Mouse (Mus musculus) neural tube, embryonic 13.5 days (tissue): ENCODE results near the gene Sertad2. TPM values are rescaled to one million over a fixed set of nuclear protein-coding genes. Genes with fewer than 3 reads are reported as not detected.
A peak's percentile ranks its signal among the peaks of the same experiment; 100 is the strongest.

Experiments used
- ATAC-seq: fragments of 200-750 bp; cut with Nextera tagmentation; 2 replicates; pipeline ENCODE4 v1.8.0; 2017; ENCODE audit warnings: low read depth, mild to moderate bottlenecking, moderate TSS enrichment, moderate library complexity
- H3K27ac ChIP-seq: fragments of 300-500 bp; sonication (generic); replicated peaks from 2 replicates; pipeline ENCODE4 v1.5.1; 2015; ENCODE audit warnings: moderate library complexity, mild to moderate bottlenecking, inconsistent platforms
- H3K27me3 ChIP-seq: fragments of 300-500 bp; sonication (generic); 2 replicates; pipeline ENCODE4 v1.6.1; 2015; ENCODE audit warnings: mild to moderate bottlenecking, inconsistent platforms
- H3K36me3 ChIP-seq: fragments of 300-500 bp; sonication (generic); 2 replicates; pipeline ENCODE4 v1.6.1; 2015; ENCODE audit warnings: mild to moderate bottlenecking, inconsistent platforms
- H3K4me1 ChIP-seq: fragments of 300-500 bp; sonication (generic); replicated peaks from 2 replicates; pipeline ENCODE4 v1.6.1; 2015; ENCODE audit warnings: inconsistent platforms
- H3K4me2 ChIP-seq: fragments of 300-500 bp; sonication (generic); 2 replicates; pipeline ENCODE4 v1.6.1; 2015; ENCODE audit warnings: inconsistent platforms, mild to moderate bottlenecking, moderate library complexity
- H3K4me3 ChIP-seq: fragments of 300-500 bp; sonication (generic); 2 replicates; pipeline ENCODE4 v1.5.1; 2015; ENCODE audit warnings: mild to moderate bottlenecking, inconsistent platforms
- H3K9ac ChIP-seq: fragments of 300-500 bp; sonication (generic); 2 replicates; pipeline ENCODE4 v1.6.1; 2015; ENCODE audit warnings: moderate library complexity, mild to moderate bottlenecking, inconsistent platforms
- H3K9me3 ChIP-seq: fragments of 300-500 bp; sonication (generic); 2 replicates; pipeline ENCODE4 v1.6.1; 2016; ENCODE audit warnings: inconsistent platforms
- WGBS: fragments of 180-500 bp; shearing (Covaris S2); methylation state at CpG from one replicate; pipeline ENCODE4 v1.1.7; 2015; 5-methylcytosine and 5-hydroxymethylcytosine counted together
- polyA plus RNA-seq: library from polyadenylated mRNA; unstranded; fragments of >200 nt; fragmentation: Nextera tagmentation; extraction: Ambion mirVana; gene quantifications from 2 replicates; pipeline ENCODE4 v1.2.1, GENCODE M21; 2015

Sertad2 gene
- polyA plus RNA-seq, 1 experiment from 2014 or later = 29.8 TPM

DNA sequence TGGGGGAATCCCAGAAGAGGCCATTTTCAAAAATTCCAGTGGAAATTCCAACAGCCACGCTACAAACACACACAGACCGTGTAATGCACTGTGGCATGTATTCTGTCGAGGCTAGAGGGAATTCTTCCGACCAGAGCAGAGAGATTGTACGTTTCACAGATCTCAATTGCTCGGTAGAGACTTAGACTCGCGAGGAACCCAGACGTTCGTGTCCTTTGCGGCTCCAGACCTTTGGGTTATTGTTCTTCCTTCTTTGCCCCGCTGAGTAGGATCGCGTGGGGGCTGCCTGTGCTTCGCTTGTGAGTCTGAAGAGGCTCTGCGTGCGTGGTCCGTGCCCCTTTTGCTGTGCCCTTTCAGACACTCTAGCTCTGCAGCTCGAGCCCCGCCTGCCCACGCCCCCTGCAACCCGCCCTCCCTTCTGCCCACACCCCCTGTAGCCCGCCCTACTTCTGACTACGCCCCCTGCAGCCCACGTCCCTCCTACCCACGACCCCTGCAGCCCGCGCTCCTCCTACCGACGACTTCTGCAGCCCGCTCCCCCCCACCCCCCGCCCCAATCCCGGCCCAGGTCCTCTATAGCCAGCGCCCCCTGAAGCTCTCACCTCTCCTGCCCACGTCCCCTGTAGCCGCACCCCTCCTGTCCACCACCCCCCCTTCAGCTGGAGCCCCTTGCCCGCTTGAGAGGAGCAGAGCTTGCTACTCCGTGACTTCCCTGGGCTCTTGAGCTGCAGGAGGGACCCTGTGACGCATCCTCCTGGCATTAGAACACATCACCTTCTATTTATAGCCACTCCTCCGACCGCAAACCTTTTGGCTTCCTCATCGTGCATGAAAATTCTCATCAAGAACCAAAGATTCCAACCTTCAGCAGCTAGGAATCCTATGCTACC lies 10.8 kb upstream of the Sertad2 start:
- Histone ChIP-seq H3K9ac (peak overlapping the region; percentile 77), H3K4me2 (peak overlapping the region; percentile 80), H3K36me3 (no peaks in the 10 kb centered on the region), H3K27me3 (no peaks in the 10 kb centered on the region), H3K27ac (peak overlapping the region; percentile 43), H3K4me3 (peak overlapping the region; percentile 54), H3K9me3 (no peaks in the 10 kb centered on the region), H3K4me1 (peaks cover 13% of the 10 kb centered on the region)
- WGBS = 1% methylated on average over 40 of the region's 42 CpGs
- peak; percentile 89 for ATAC-seq

DNA sequence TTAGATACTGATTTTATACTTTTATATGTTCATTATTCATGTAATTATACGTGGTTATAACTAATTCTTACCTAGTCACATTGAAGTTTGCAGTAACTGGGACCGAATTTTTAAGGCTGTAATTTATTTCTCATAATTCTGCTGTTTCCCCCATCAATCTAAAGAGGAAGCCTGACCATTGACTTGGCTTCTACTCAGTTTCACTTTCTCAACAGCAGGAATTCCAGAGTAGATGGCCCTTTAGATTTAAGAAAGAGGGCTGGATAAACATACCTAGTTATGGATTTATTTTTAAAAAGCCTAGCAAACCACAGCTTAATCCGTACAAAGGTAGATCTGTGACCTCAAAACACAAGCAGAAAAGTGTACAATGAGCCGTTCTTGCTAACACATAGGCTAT lies 9.8 kb upstream of the Sertad2 start:
- Histone ChIP-seq H3K9me3 (no peaks in the 10 kb centered on the region), H3K4me3 (no peak overlapping the region), H3K4me2 (no peak overlapping the region), H3K9ac (no peak overlapping the region), H3K4me1 (peaks cover 13% of the 10 kb centered on the region), H3K27ac (no peak overlapping the region), H3K36me3 (no peaks in the 10 kb centered on the region), H3K27me3 (no peaks in the 10 kb centered on the region)
- WGBS = 89% methylated on average over 4 of the region's 4 CpGs
- ATAC-seq = no peak

DNA sequence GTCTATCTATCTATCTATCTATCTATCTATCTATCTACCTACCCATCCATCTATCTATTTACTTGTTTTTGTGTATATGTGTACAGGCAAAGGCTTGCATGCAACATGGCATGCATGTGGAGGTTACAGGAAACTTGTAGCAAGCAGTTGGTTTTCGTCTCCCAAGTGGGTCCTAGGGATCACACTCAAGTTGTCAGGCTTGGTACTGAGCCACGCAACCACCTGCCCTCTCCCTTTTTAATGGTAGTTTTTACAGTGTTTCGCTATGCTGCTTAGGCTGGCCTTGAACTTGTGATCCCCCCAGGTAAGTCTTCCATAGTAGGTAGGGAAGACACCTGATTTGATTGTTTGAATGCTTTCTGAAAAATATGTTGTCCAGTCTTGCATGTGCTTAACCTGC lies 5.8 kb upstream of the Sertad2 start:
- no peaks in the 10 kb centered on the region; the same call in 1 of the 2 replicates for H3K27me3 ChIP-seq
- H3K9ac ChIP-seq = no peak overlapping the region
- peaks cover 8% of the 10 kb centered on the region for H3K4me1 ChIP-seq
- WGBS = 92% methylated on average over 3 of the region's 3 CpGs
- no peak overlapping the region for H3K27ac ChIP-seq
- no peak overlapping the region for H3K4me3 ChIP-seq
- H3K9me3 ChIP-seq = no peaks in the 10 kb centered on the region
- H3K36me3 ChIP-seq = no peaks in the 10 kb centered on the region
- no peak for ATAC-seq
- no peak overlapping the region for H3K4me2 ChIP-seq

DNA sequence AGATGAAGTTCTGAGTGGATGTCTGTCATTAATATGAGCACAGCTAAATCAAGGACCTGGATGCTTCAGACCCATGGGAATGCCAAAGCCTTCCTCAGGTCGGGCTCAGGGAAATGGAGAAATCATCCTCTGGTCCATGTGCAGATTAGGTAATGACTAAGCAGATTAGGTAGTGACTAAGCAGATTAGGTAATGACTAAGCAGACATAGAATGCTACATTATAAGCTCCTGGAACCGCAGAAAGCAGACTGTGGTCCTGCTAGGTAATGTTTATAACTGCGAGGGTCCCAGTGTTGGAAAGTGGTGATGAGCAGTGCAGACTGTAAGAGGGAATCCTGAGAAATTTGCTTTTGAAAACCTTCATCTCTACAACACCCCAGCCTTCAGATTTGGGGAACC lies 4.6 kb upstream of the Sertad2 start:
- ATAC-seq = no peak

DNA sequence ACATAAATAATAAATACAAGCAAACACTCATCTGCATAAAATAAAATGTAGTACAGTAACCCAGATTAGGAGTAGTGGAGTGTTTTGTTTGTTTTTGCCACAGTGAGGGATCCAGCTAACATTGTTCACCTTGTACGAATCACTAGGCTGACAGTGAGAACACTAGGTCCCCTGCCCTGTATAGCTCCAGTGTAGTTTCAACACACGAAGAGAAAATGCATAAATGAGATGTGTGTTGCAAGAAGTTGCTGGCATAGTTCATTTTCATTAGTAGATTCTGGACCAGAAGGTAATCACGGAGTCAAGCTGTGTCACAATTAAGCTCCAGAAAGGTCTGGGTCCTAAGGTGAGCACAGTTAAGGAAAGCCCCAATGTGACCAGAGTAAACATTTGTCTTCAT lies 1.8 kb upstream of the Sertad2 start:
- peaks cover 27% of the 10 kb centered on the region for H3K4me1 ChIP-seq
- no peak overlapping the region for H3K4me3 ChIP-seq
- no peak overlapping the region for H3K27ac ChIP-seq
- H3K9ac ChIP-seq = 0 out of 2 replicates have a peak overlapping the region, but pooled peaks have one; percentile 72
- no peaks in the 10 kb centered on the region for H3K9me3 ChIP-seq
- H3K4me2 ChIP-seq = 0 out of 2 replicates have a peak overlapping the region, but pooled peaks have one; percentile 80
- WGBS = 77% methylated on average over 3 of the region's 3 CpGs
- no peaks in the 10 kb centered on the region; the same call in 1 of the 2 replicates for H3K27me3 ChIP-seq
- no peak for ATAC-seq
- no peaks in the 10 kb centered on the region for H3K36me3 ChIP-seq

More for the DNA sequence above, 4.6 kb upstream of the Sertad2 start:
- Histone ChIP-seq H3K4me3 (no peak overlapping the region), H3K4me1 (peaks cover 9% of the 10 kb centered on the region), H3K4me2 (no peak overlapping the region), H3K27ac (no peak overlapping the region), H3K27me3 (no peaks in the 10 kb centered on the region; the same call in 1 of the 2 replicates), H3K36me3 (no peaks in the 10 kb centered on the region), H3K9me3 (no peaks in the 10 kb centered on the region), H3K9ac (no peak overlapping the region)
- WGBS = 84% methylated on average over 3 of the region's 3 CpGs

DNA sequence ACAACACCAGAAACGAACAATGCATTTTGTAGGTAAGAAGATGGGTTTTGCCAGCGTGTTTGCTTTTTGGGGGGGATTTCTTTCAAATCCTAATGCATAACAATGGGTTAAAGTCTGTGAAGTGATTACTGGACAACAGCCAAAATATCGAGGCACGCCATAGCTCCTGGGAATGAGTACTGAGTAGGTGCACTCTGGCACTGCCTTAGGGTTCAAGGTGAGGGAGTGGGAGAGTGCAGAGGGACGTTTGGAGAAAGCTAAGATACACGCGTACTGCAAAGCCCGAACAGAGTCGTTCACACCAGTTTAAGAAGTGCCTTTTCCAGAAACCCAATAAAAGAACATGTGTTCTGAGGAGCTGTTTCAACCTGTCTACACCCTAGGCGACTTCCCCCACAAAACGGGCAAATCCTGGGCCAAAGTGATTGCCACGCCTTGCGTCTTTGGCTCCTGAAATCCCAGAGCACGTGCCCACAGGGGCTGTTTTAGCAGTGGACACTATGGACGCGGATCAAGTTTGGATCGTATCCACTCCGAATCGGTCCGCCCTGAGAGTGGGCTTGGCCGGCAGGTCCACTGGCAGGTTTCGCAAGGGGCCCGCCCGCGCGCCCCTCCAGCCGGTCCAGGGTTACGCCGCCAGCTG lies 937 bp upstream of the Sertad2 start:
- ATAC-seq = peak; percentile 2
- Histone ChIP-seq H3K9me3 (no peaks in the 10 kb centered on the region), H3K27ac (peak overlapping the region; percentile 97), H3K4me3 (peak overlapping the region; percentile 84), H3K9ac (peak overlapping the region; percentile 72), H3K27me3 (no peaks in the 10 kb centered on the region; the same call in 1 of the 2 replicates), H3K36me3 (no peaks in the 10 kb centered on the region), H3K4me1 (peaks cover 27% of the 10 kb centered on the region), H3K4me2 (peak overlapping the region; percentile 80)
- WGBS = 1% methylated on average over 27 of the region's 29 CpGs

DNA sequence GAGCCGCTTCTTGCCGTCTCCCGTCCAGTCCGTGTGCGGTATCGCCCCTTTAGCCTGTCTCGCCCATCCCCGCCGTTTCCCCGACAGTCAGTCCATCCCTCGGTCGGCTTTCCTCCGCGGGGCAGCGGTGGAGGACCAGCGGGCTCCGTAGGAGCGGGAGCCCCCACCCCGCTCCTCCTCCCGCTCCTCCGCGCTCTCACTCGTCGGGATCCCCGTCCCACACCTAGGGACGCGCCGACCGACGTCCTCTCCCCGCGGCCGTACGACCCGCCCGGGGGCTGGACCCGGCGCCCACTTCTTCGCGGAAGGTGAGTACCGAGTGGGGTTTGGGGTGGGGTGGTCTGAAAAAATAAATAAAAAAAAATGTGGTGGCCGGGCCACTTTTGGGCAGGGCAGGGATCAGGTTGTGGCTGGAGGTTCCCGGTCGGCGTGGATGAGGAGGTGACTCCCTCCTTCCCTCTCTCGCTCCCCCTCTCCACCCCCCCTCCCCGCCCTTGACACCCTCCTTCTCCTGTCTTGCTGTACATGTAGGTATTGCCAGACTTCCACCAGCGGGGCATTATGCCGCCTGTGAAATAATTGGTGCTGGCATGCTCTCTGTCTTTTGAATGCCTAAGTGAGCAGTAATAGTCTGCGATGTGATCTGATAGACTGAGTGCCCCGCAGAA lies 534 bp downstream of the Sertad2 start:
- no peaks in the 10 kb centered on the region for H3K36me3 ChIP-seq
- H3K4me1 ChIP-seq = peaks cover 27% of the 10 kb centered on the region
- ATAC-seq = no peak; the same call in 1 of the 2 replicates
- peak overlapping the region; percentile 84 for H3K4me3 ChIP-seq
- peak overlapping the region; percentile 55 for H3K4me2 ChIP-seq
- H3K27me3 ChIP-seq = no peaks in the 10 kb centered on the region; the same call in 1 of the 2 replicates
- under 1% methylated on average over 50 of the region's 51 CpGs for WGBS
- no peaks in the 10 kb centered on the region for H3K9me3 ChIP-seq
- H3K9ac ChIP-seq = peak overlapping the region; percentile 91
- H3K27ac ChIP-seq = peak overlapping the region; percentile 97

DNA sequence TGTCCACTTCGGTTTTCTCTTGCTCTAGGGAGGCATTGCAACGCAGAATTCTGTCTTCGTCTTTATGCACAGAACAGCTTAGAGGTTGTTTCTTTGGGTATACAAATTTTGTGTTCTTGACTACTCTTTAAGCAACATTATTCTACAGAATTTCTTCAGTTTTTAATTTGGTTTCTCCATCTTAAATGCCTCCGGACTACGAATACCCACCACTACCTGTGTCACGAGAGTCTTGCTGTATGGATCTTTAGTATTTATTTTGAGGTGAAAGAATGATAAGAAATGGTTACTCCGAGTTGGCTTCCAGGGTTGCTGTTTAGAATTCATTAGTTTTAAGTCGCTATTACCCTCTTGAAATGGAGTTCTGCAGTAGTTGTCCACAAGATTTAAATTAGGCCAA lies 1.3 kb downstream of the Sertad2 start:
- no peaks in the 10 kb centered on the region; the same call in 1 of the 2 replicates for H3K27me3 ChIP-seq
- WGBS = 47% methylated on average over 8 of the region's 8 CpGs
- no peaks in the 10 kb centered on the region for H3K9me3 ChIP-seq
- peaks cover 27% of the 10 kb centered on the region for H3K4me1 ChIP-seq
- H3K36me3 ChIP-seq = no peaks in the 10 kb centered on the region
- no peak overlapping the region for H3K27ac ChIP-seq
- no peak for ATAC-seq
- peak overlapping the region; percentile 84 for H3K4me3 ChIP-seq
- H3K9ac ChIP-seq = peak overlapping the region; percentile 91; the same call in 1 of the 2 replicates
- peak overlapping the region; percentile 55 for H3K4me2 ChIP-seq

DNA sequence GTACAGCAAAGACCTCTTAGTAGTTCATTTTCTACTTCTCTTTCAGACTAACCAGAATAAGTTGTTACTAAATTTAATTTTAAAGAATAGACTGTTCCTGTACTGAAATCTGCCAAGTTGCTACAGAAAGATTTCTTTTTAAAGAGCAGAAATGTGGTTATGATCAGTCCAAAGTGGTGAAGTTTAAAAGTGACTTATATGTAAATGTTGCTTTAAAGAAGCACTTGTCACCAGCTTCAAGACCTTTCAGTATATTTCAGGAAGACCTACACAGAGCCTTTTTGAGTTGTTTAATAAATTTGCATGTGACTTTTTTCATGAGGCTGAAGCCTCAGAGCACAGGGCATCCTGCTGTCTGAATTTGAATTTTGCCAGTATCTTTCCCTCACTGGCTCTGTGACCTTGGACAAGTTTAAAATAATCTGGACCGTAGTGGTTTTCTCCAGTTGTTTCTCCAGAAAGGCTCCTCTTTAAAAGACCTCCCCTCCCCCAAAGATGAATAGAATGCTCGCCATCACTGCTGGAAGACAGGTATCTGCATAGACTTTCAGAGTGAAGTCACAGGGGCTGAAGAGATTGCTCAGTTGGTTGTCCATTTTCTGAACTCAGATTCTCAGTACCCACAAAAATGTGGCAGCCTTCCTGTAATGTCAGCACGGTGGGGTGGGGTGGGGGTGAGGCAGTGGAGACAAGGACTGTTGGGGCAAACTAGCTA lies 1.9 kb downstream of the Sertad2 start:
- Histone ChIP-seq H3K27ac (no peak overlapping the region), H3K4me2 (peak overlapping the region; percentile 55; the same call in 1 of the 2 replicates), H3K36me3 (no peaks in the 10 kb centered on the region), H3K4me1 (peaks cover 27% of the 10 kb centered on the region), H3K9me3 (no peaks in the 10 kb centered on the region), H3K4me3 (no peak overlapping the region), H3K27me3 (no peaks in the 10 kb centered on the region; the same call in 1 of the 2 replicates), H3K9ac (no peak overlapping the region)
- 46% methylated on average over 3 of the region's 3 CpGs for WGBS
- ATAC-seq = no peak

DNA sequence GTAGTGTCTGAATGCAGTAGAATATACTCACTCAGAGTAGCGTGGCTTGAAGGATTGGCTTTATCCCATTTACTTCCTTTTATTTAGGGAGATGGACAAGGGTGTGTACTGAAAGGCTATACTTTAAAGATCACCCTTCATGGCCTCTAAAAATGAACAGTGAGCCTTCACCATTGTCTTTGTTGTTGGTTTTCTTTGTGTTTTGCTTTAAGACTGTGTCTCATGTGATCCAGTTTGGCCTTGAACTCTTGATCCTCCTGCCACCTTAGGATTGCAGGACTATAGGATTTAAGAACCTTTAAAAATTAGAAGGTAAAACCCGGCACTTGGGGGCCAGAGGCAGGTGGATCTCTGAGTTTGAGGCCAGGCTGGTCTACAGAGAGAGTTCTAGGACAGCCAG lies 6.4 kb downstream of the Sertad2 start:
- Histone ChIP-seq H3K9me3 (no peaks in the 10 kb centered on the region), H3K4me1 (peaks cover 18% of the 10 kb centered on the region), H3K4me3 (no peak overlapping the region), H3K27ac (no peak overlapping the region), H3K36me3 (no peaks in the 10 kb centered on the region), H3K27me3 (no peaks in the 10 kb centered on the region), H3K9ac (no peak overlapping the region), H3K4me2 (no peak overlapping the region)
- WGBS = 78% methylated on average over 2 of the region's 2 CpGs
- ATAC-seq = no peak

DNA sequence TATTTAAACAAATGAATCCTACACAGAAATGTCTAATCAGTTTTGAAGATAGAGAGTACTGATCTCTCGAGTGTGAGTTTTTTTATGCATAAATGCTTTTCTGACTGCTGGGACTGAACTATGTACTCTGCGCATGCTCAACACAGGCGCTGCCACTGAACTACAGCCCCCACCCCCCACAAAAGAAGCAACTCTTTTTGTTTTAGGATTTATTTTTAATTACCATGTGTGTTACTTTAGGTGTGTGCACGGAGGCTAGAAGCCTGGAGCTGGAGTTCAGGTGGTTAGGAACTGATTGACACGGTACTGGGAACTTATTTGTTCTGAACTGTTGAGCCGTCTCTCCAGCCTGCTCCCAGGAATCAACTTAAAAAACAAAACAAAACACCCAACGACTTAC lies 7.1 kb downstream of the Sertad2 start:
- WGBS = 81% methylated on average over 7 of the region's 7 CpGs
- Histone ChIP-seq H3K36me3 (no peaks in the 10 kb centered on the region), H3K27me3 (no peaks in the 10 kb centered on the region), H3K4me1 (peaks cover 13% of the 10 kb centered on the region), H3K4me2 (no peak overlapping the region), H3K27ac (no peak overlapping the region), H3K9me3 (no peaks in the 10 kb centered on the region), H3K9ac (no peak overlapping the region), H3K4me3 (no peak overlapping the region)
- ATAC-seq = no peak
